Mouse (Mus musculus) hindbrain, embryonic 11.5 days (tissue): ENCODE measurements around the gene Ap2b1. TPM values are rescaled to one million over a fixed set of nuclear protein-coding genes. Genes with fewer than 3 reads are reported as not detected.

Experiments used
- ATAC-seq: fragments of 200-750 bp; cut with Nextera tagmentation; 2 replicates; pipeline ENCODE4 v1.8.0; 2017; ENCODE audit warnings: mild to moderate bottlenecking, moderate TSS enrichment, moderate library complexity; ENCODE audit not compliant: low FRiP score
- DNase-seq: peaks from one replicate; pipeline ENCODE4 v3.0.0-alpha.2; 2015; ENCODE audit warnings: low spot score
- H3K27ac ChIP-seq: fragments of 300-500 bp; sonication (generic); 2 replicates; pipeline ENCODE4 v1.5.1; 2014; ENCODE audit warnings: mild to moderate bottlenecking, low read depth, low read length
- H3K27me3 ChIP-seq: fragments of 300-500 bp; sonication (generic); 2 replicates; pipeline ENCODE4 v1.6.1; 2014; ENCODE audit warnings: mild to moderate bottlenecking, low read length, moderate library complexity, mixed read lengths; ENCODE audit not compliant: control insufficient read depth, insufficient read depth
- H3K36me3 ChIP-seq: fragments of 300-500 bp; sonication (generic); 2 replicates; pipeline ENCODE4 v1.6.1; 2014; ENCODE audit warnings: mild to moderate bottlenecking, low read length, moderate library complexity, mixed read lengths; ENCODE audit not compliant: control insufficient read depth, insufficient read depth
- H3K4me1 ChIP-seq: fragments of 300-500 bp; sonication (generic); replicated peaks from 2 replicates; pipeline ENCODE4 v1.6.1; 2014; ENCODE audit warnings: low read length, mixed read lengths; ENCODE audit not compliant: control insufficient read depth, insufficient read depth
- H3K4me2 ChIP-seq: fragments of 300-500 bp; sonication (generic); replicated peaks from 2 replicates; pipeline ENCODE4 v1.6.1; 2014; ENCODE audit warnings: mild to moderate bottlenecking, low read depth, low read length
- H3K4me3 ChIP-seq: fragments of 300-500 bp; sonication (generic); 2 replicates; pipeline ENCODE4 v1.5.1; 2014; ENCODE audit warnings: low read depth, low read length
- H3K9ac ChIP-seq: fragments of 300-500 bp; sonication (generic); 2 replicates; pipeline ENCODE4 v1.6.1; 2014; ENCODE audit warnings: low read depth, low read length
- H3K9me3 ChIP-seq: fragments of 300-500 bp; sonication (generic); 2 replicates; pipeline ENCODE4 v1.6.1; 2016; ENCODE audit warnings: low read length; ENCODE audit not compliant: control insufficient read depth
- WGBS: fragments of 180-500 bp; shearing (Covaris S2); extraction: QIAGEN DNeasy Blood & Tissue Kit; methylation state at CpG from one replicate; pipeline ENCODE4 v1.1.7; 2014; 5-methylcytosine and 5-hydroxymethylcytosine counted together
- polyA plus RNA-seq: library from polyadenylated mRNA; unstranded; fragments of >200 nt; fragmentation: Nextera tagmentation; extraction: Ambion mirVana; gene quantifications from 2 replicates; pipeline ENCODE4 v1.2.1, GENCODE M21; 2014

Gene Ap2b1
- polyA plus RNA-seq, 1 experiment from 2014 or later = 121 TPM

DNA sequence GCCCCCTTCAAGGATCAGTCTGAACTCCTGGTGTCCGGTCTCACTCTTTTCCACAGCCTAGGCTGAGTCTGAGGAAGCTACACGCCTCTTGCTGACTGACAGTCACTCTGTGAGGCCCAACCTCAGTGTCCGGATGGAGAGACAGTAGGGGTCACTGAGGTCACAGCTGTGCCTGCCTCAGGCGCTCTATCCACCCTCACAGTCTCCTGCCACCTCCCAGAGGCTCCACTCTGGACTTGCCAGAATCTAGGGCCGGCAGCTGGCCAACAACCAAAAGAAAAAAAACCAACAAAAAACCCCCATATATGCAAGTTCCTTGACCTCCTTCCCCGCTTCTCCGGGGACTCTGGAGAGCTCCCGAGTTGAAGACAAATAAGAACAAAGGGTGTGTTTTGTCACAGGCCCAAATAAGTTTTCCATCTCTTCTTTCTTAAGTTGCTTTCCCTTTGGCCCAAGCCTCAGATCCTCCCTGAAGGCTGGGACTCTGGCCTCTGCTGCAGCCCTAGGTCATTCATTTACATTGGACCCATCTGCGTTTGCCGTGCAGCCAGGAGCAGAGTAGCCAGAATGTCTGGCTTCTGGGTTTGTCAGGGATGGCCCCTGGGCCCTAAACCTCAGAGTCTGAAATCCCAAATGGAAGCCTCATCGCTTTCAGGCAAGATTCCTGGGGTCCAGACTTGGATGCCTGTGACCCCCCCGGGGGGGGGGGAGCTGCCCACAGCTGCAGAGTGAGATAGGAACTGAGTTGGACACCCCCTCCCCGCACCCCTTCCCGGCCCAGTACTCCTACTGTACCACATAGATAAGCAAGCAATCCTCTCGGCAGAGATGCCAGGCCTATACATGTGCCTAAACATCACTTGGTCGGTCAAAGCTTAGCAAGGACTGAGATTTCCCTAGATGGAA is 149.4 kb downstream of the Ap2b1 start:
- H3K4me3 ChIP-seq = no peak overlapping the region
- no peaks in the 10 kb centered on the region; the same call in 1 of the 2 replicates for H3K4me1 ChIP-seq
- DNase-seq = peak; percentile 38
- no peaks in the 10 kb centered on the region for H3K36me3 ChIP-seq
- 35% methylated on average over 16 of the region's 16 CpGs for whole genome bisulfite sequencing
- no peak overlapping the region for H3K9ac ChIP-seq
- H3K27me3 ChIP-seq = peaks cover 24% of the 10 kb centered on the region
- peak overlapping the region; percentile 20; the same call in 1 of the 2 replicates for H3K27ac ChIP-seq
- H3K9me3 ChIP-seq = no peaks in the 10 kb centered on the region
- ATAC-seq = no peak
- H3K4me2 ChIP-seq = no peak overlapping the region

DNA sequence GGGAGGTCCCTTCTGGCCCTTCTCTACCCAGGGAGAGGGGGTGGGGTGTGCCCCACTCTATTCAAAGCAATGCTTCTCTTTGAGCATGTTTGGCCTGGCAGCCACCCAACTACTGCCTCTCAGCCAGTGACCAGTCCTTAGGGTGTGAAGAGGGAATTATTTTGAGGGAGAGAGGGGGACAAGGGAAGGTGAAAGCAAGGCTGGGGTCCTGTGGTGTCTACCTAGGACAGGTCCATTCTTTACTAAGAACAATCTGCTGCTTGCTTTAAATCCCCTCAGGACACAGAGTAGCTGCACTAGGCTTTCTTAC is 150.1 kb downstream of the Ap2b1 start:
- Histone ChIP-seq H3K4me1 (no peaks in the 10 kb centered on the region; the same call in 1 of the 2 replicates), H3K27me3 (peaks cover 18% of the 10 kb centered on the region), H3K27ac (peak overlapping the region; percentile 20; the same call in 1 of the 2 replicates), H3K4me3 (no peak overlapping the region), H3K9ac (no peak overlapping the region), H3K9me3 (no peaks in the 10 kb centered on the region), H3K4me2 (no peak overlapping the region), H3K36me3 (no peaks in the 10 kb centered on the region)
- DNase-seq (peak; percentile 19), ATAC-seq (no peak)

DNA sequence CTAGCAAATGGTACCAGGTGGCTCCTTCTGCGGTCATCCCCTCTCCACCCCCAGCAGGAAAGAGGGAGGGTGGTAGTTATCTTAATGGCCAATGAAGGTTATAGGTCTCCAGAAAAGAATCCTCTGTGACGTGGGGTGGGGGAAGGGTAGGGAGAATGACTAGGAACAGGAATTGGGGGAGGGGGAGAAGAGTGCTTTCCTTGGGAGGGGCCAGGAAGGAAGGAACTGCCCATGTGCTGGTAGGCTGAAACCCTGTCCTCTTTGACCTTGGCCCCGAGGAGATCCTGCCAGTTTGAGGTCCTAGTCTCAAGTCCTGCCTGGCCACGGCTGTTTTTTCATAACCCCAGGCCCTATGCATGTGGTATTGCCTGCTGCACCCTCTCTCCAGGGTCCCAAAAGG is 150.5 kb downstream of the Ap2b1 start:
- H3K9me3 ChIP-seq = no peaks in the 10 kb centered on the region
- no peaks in the 10 kb centered on the region for H3K36me3 ChIP-seq
- whole genome bisulfite sequencing = 58% methylated on average over 4 of the region's 4 CpGs
- H3K27me3 ChIP-seq = peaks cover 14% of the 10 kb centered on the region
- H3K4me3 ChIP-seq = no peak overlapping the region
- no peak overlapping the region for H3K4me2 ChIP-seq
- no peaks in the 10 kb centered on the region; the same call in 1 of the 2 replicates for H3K4me1 ChIP-seq
- ATAC-seq (no peak), DNase-seq (no peak)
- peak overlapping the region; percentile 20; the same call in 1 of the 2 replicates for H3K27ac ChIP-seq
- H3K9ac ChIP-seq = no peak overlapping the region

DNA sequence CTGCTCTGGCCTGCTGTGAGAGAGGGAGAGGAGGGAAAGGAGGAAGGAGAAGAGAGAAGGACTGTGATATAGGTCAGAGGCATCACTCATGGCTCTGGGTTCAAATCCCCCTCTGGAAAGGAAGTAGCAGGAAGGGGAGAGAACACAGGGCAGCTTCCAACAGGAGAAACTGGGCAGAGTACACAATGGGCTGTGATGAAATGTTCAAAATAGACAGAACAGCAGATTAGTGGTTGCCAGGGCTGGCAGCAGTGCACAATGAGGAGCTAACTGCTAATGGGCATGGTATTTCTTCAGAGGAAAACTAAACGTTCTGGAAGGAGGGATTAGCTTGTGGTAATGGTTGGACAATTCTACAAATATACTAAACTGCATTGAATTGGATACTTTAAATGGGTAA is 151.7 kb downstream of the Ap2b1 start:
- WGBS = 56% methylated on average over 1 of the region's 1 CpGs
- no peaks in the 10 kb centered on the region for H3K4me1 ChIP-seq
- H3K4me2 ChIP-seq = no peak overlapping the region
- DNase-seq = no peak
- no peak overlapping the region for H3K9ac ChIP-seq
- no peak overlapping the region for H3K4me3 ChIP-seq
- no peak for ATAC-seq
- H3K36me3 ChIP-seq = no peaks in the 10 kb centered on the region
- H3K27me3 ChIP-seq = peaks cover 3% of the 10 kb centered on the region; the same call in 1 of the 2 replicates
- H3K27ac ChIP-seq = no peak overlapping the region
- H3K9me3 ChIP-seq = no peaks in the 10 kb centered on the region

DNA sequence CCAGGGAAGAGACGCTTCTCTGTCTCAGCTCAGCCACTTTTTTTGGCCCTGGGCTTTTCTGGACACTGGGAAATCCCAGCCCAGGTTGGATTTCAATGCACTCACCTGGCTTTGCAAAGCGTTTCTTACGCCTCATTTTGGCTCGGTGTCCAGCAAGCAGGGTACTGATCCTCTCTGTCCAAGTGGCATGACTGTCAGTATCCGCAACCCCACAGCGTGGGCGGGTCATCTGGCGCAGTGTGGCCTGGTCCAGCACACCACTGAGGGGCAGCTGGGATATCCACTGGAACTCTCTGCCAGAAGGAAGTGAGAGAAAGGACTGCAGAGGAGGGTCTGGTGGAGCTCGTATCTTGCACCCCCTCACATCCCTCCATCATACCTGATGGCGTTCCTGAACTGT is 152.5 kb downstream of the Ap2b1 start:
- no peaks in the 10 kb centered on the region for H3K4me1 ChIP-seq
- H3K36me3 ChIP-seq = no peaks in the 10 kb centered on the region
- DNase-seq (no peak), ATAC-seq (no peak)
- H3K4me2 ChIP-seq = no peak overlapping the region
- H3K9me3 ChIP-seq = no peaks in the 10 kb centered on the region
- no peak overlapping the region for H3K4me3 ChIP-seq
- no peak overlapping the region for H3K27ac ChIP-seq
- 87% methylated on average over 10 of the region's 10 CpGs for WGBS
- H3K27me3 ChIP-seq = peaks cover under 1% of the 10 kb centered on the region; the same call in 1 of the 2 replicates
- H3K9ac ChIP-seq = no peak overlapping the region

DNA sequence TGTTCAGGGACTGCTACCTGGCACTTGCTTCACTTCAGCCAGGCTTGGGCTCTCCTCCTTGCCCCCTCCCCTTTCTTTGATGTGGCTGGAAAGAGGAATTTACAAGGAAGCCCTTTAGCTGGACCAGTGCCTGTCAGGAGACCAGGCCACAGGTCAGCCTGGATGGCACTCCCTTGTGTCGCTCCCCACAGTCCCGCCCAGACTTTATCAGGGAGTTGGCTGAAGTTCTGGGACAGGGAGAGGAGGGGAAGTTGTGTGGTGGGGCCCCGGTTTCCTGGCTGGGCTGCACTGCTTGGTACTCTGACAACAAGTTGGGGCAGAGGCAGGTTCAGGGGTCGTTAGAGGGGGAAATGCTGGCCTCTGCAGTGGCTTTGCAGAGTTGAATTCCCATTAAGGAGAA is 155.7 kb downstream of the Ap2b1 start:
- H3K9ac ChIP-seq = no peak overlapping the region
- H3K27ac ChIP-seq = no peak overlapping the region
- DNase-seq = no peak
- H3K4me1 ChIP-seq = no peaks in the 10 kb centered on the region
- no peaks in the 10 kb centered on the region for H3K36me3 ChIP-seq
- no peaks in the 10 kb centered on the region for H3K9me3 ChIP-seq
- WGBS = 34% methylated on average over 4 of the region's 4 CpGs
- H3K4me3 ChIP-seq = no peak overlapping the region
- H3K27me3 ChIP-seq = no peaks in the 10 kb centered on the region; the same call in 1 of the 2 replicates
- no peak overlapping the region for H3K4me2 ChIP-seq
- no peak for ATAC-seq

Other genes with a start within 250 kb of the Ap2b1 start
- 1.5 and 1.6 TPM in 2 replicates for gene Slfn2, start 233.9 kb upstream of the Ap2b1 start, polyA plus RNA-seq
- gene Slfn1, start 182.2 kb upstream of the Ap2b1 start, polyA plus RNA-seq = not detected in 2 replicates
- not detected in 2 replicates for gene Slfn4, start 123.8 kb upstream of the Ap2b1 start, polyA plus RNA-seq
- 0.26 and 0.50 TPM in 2 replicates for gene Slfn3, start 107.7 kb upstream of the Ap2b1 start, polyA plus RNA-seq
- 0.70 and 0.86 TPM in 2 replicates for gene Slfn14, start 12.3 kb upstream of the Ap2b1 start, polyA plus RNA-seq
- 17.0 and 20.3 TPM in 2 replicates for gene Pex12, start 3.6 kb downstream of the Ap2b1 start, polyA plus RNA-seq
- 4.2 TPM in 2 replicates for gene Rasl10b, start 110.1 kb downstream of the Ap2b1 start, polyA plus RNA-seq
- 0.19 and 0.43 TPM in 2 replicates for gene Gas2l2, start 130.4 kb downstream of the Ap2b1 start, polyA plus RNA-seq
- gene 1700020L24Rik, start 138.7 kb downstream of the Ap2b1 start, polyA plus RNA-seq = 0.80 and 0.83 TPM in 2 replicates
- 2.8 and 3.1 TPM in 2 replicates for gene Mmp28, start 164.0 kb downstream of the Ap2b1 start, polyA plus RNA-seq
- gene Taf15, start 174.1 kb downstream of the Ap2b1 start, polyA plus RNA-seq = 7.3 and 26.6 TPM in 2 replicates
- gene Heatr9, start 223.2 kb downstream of the Ap2b1 start, polyA plus RNA-seq = not detected in 2 replicates
- gene Ccl5, start 231.5 kb downstream of the Ap2b1 start, polyA plus RNA-seq = 0.42 TPM in 1 of 2 replicates, not detected in the other